Mouse (Mus musculus): ENCODE measurements around the gene Atrip.

GRCm38 (mm10) chr9:109039681-109040080, 34.2 kb downstream of the Atrip start:
- TF ChIP-seq CTCF (IDR thresholded peaks at IDR 0.05; ENCODE audit: borderline replicate concordance, control insufficient read depth, extremely low read depth, insufficient read depth, low read length, poor library complexity) = no peak
- TF ChIP-seq POLR2A (IDR thresholded peaks at IDR 0.05; ENCODE audit: control insufficient read depth, extremely low read depth, insufficient read depth, low read length, poor library complexity) = no peak

All from thymus, adult 2 months (tissue).